Mouse (Mus musculus): ENCODE measurements around the gene Soat2.

Soat2 gene

DNA sequence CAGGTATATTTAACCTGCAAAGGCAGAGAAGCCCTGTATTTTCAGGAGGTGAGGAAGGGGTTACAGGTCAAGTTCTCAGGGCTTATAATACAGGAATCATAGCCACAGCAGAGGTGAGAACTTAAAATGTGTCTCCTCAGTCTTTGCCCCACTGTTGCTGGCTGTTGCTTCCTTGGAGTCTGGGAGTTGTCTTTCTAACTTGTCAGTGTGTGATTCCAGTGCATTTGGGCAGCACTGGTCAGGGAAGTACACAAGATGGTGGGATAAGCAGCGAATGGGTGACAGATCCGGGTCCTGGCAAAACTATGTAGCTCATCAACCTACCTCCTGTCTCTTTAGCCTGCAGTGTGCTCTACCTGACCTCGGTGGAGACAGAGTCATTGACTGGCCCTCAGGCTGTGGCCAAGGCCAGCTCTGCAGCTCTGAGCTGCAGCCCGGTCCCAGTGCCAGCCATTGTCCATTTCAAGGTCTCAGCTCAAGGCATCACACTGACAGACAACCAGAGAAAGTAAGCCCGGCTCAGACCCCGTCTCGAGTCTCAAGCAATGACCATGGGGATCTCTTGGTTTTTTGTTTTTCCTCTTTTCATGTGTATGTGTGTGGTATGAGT, 35.6 kb upstream of the Soat2 start:
- no peak for DNase-seq (ENCODE audit: low spot score)

DNA sequence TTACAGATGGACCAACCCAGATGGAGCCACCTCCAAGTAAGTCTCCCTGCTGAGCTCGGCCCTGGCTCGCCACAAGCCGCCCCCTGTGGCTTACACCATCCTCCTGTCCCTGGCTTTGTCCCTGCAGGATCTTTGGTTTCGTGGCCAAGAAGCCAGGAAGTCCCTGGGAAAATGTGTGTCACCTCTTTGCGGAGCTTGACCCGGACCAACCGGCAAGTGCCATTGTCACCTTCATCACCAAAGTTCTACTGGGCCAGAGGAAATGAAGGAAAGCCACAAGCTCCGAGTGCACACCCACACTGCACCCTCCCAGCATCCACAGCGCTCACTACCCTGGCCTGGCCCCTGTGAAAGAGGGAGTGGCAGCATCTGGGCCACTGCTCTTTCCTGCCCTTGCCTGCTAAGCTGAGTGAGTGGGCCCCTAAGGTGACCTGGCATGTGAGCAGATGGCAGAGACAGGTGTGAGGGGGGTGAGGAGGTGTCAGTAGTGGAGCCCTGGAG, 34.5 kb upstream of the Soat2 start:
- DNase-seq (ENCODE audit: low spot score), result no peak

DNA sequence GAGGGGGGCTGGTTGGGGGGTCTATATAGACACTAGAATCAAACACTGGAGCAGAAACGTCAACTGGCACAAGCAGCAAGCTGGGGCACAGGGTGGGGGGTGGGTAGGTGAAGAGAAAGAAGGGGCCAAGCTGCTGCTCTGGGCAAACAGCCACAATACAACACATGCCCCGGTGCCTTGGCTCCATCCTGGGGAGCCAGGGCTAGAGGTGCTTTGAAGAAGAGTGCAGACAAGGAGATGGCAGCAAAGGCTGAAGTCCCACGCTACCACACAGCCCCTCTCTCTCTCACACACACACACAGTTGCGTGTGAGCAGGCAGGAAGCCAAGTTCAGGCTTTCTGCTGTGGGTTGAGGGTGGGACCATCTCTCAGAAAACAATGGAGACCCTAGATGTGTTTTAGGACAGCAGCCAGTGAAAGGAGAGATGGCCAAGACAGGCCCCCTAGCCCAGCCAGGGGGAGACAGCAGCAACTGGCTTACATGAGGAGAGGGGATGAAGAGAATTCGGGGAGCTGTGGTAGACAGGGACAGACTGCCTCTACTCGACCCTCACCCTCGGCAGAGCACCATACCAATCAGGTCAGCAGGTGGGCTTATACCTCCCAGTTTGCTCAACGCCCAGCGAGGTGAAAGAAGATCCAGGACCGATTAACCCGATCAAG, 33.4 kb upstream of the Soat2 start:
- DNase-seq (ENCODE audit: low spot score), result no peak

DNA sequence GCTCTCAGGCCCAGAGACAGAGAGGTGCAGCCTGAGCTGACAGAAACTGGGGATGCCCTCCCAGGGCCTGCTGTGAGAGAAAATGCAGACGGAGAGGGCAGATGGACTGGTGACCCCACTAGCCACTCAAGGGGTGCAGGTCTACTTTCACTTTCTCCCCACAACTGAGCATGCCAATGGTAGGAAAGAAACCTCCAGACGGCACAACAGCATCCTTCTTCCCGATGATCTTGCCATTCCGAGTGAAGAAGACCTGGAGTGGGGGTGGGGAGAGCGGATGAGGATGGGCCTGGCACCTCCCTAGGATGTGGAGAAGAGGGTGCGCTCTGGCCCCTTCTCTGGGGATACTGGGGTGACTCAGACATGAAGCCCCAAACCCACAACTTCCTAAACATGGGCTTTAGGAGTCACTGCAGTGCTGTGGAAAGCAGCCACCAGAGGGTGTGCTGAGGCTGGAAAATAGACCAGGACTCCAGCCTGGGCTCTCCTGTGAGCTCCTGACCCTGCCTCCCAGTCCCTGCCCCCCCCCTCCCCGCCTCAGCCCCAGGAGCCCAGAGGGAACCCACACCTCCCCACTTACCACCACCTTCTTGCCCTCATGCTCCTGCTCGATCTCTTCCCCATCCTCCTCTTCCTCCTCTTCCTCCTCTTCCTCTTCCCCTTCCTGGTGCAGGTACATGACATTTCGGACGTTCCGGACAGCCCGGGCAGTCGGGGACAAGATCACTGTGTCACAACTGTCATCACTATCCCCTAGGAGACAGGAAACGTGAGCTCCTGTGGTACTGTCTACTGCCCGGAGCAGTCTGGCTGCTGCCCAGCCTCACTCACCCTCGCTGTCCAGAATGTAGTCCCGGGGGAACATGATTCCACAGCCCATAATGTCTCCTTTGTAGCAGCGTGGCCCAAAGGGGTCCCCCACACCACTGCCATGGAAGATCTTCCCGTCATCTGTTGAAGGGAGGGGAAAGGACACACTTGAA, 32.6 kb upstream of the Soat2 start:
- peak; percentile 9 for DNase-seq (ENCODE audit: low spot score)

DNA sequence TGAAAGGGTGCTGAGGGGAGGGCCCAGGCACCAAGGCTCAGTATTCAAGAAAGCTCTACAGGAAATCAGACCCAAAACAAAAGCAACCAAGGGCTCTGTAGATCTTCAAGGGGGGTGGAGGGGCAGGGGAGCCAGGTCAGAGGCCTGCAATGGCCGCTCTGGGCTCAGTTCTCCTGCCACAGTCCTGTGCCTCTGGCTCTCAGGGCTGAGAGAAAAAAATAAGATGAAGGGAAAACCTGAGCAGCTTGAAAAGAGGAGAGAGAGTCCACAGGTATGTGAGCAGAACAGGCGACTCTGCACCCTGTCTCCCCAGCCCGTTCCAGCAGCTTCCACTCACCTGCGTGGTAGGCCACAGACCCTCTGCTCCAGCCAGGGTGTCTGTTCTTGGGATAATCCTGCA, 31.7 kb upstream of the Soat2 start:
- DNase-seq (ENCODE audit: low spot score), result no peak

DNA sequence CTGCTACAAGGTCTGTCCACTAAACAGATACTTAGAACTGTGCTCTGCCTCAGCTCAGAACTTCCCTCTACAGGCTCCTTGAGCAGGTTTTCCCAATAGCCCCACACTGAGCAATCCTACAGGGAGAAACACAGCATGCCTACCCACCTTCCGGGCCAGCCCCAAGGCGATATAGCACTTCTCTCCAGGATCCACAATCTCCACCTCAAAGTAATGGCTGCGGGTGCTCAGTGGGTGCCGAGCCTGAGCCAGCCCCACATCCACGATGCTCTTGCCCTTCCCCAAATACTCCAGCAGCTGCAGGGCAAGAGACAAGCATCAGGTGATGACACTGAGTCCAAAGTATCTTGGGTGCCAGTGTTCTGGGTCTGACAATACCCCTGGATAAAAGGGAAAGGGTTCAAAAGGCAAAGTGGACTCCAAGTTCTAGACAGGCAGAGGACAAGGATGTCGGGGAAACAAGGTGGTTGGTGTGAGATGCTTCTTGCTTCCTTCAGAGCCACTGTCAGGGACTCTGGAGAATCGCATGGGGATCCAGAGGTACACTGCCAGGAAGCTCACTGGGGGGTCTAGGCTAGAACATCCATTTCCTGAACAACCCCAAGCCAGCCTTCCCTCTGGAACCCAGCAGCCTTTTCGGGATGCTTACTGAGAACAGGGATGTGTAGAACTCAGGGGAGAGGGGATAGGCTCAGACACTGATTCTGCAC, 31.1 kb upstream of the Soat2 start:
- no peak for DNase-seq (ENCODE audit: low spot score)

DNA sequence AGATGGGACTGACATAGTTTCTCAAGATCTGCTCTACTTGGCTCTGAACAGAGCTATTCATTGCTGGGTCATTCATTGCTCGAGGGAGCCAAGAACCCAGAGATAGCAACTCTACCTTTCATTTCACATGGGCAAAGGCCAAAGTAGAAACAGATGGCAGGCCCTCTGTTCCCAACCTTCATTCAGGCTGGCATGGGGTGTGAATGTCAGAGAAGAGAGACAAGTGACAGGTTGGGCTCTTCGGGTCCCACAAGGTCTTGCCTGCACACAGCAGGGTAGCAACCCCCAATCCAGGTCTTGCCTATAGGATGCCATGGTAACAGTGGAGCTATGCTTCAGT, 30.5 kb upstream of the Soat2 start:
- no peak for DNase-seq (ENCODE audit: low spot score)

DNA sequence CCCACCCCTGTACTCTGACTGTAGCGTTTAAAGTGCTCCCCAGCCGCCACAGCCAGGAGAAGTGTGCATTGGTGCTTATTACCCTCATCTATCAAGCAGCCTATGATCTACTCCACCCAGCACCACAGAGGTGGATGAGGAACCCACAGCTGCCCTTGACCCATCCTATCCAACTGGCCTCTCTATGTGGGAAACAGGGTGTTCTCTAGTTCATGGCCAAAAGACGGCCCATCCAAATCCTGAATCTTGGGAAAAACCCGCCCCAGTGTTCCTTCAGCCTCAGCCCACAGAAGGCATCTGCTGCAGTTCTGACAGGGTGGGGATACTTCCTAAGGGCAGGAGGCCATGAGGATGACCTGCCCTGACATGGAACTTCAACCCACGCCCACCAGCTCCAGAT, 29.8 kb upstream of the Soat2 start:
- DNase-seq (ENCODE audit: low spot score), result peak; percentile 71

DNA sequence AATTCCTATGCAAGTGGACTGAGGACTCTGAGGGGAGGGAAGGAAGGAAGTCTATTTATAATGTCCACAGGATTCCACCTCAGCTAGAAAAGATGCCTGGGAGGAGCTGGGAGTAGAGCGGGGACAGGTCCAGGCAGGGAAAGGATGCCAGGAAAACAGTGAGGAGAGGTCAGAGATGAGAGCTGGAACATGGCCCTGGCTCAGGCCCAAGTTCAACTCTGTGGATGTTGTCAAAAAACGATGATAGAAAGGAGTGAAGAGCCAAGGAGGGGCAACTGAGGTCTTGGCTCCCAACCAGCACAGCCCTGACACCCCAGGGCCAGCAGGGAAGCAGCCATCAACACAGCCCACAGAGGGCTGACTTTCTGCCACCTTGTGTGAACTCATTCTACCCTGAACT, 24.0 kb upstream of the Soat2 start:
- DNase-seq (ENCODE audit: low spot score), result peak; percentile 74

DNA sequence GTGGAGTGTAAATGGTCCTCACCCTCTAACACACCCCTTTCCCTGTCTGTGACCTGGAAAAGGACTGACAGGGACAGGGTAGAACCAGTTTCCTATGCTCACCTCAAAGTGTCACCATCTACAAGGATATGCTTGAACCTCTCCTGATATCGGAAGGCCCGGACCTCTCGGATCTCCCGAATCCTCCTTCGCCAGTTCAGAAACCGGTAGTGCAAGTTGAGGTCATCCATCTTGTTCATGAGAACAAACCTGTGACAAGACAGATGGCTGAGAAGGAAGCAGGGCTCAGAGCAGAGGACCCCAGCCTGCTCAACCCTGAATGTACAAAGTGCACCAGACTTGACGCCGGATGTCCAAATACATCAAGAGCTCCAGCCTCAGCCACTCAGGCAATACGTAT, 17.0 kb upstream of the Soat2 start:
- DNase-seq (ENCODE audit: low spot score), result no peak

DNA sequence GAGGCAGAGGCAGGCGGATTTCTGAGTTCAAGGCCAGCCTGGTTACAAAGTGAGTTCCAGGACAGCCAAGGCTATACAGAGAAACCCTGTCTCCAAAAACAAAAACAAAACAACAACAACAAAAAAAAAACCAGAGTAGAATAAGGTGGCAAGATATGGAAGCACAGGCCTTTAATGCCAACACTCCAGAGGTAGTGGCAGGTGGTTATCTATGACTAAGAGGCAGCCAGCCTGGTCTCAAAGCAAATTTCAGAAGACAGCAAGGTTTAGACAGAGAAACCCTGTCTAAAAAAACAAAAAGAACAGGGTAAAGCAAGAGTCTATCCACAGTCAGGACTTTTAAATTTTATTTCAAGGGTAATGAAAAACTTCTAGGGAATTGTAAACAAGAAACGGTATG, 15.6 kb upstream of the Soat2 start:
- no peak for DNase-seq (ENCODE audit: low spot score)

DNA sequence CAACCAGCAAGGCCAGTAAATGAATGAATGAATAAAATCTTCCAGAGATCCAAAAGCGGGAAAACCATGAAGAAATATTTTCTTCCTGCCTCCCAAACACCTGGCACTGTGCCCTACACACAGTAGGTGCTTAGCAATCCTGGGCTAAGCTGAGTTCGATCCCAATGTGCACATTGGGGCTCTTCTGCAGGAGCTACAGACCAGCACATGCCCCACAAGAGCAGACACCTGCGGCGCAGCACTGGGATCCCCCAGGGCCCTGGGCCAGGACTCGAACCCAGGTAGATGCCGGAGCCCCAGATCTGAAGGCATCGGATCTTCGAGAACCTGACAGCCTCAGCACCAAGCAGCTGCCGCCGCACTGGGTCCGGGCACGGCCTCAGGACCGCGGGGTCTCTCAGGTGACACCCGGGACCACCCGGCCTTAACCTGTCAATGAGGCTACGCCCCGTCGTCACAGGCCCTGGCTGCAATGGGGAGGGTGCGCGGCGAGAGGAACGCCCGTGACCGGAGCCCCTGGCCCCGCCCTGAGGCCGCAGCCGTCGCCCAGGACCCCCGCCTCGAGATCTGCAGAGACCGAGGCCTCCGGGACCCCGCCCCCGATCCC, 14.7 kb upstream of the Soat2 start:
- DNase-seq (ENCODE audit: low spot score), result no peak

DNA sequence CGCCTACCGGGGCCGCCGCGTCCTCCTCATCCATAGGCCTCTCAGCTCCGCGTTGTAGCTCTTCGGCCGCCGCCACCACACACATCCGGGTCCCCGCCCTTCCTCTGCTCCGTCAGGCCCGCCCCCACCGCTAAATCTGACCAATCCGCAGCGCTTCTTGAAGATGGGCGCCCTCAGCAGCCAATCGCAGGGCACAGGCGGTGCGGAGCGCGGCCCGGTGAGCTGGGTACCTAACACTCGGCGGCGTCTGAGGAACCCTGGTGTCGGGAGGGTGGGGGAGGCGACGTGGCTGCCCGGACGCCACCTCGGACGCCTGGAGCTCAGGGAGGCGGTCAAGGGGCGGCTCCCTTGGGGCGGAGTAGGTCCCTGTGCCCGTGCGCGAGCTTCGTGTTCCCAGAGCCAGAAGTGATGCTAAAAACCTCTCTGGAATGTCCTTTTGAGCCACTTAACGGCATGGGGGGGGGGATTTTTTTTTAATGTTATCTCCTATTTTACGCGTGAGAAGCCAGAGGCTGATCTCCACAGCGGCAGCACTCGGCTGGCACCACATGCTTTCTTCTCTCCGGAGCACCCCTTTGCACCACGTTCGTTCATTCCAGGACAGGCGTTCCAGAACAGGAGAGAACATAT, 14.1 kb upstream of the Soat2 start, which contains the start of gene Spryd3:
Gene Spryd3 (minus strand): TSS at position 106 of the 630 bp plus-strand sequence.
- peak; percentile 96 for DNase-seq (ENCODE audit: low spot score)

DNA sequence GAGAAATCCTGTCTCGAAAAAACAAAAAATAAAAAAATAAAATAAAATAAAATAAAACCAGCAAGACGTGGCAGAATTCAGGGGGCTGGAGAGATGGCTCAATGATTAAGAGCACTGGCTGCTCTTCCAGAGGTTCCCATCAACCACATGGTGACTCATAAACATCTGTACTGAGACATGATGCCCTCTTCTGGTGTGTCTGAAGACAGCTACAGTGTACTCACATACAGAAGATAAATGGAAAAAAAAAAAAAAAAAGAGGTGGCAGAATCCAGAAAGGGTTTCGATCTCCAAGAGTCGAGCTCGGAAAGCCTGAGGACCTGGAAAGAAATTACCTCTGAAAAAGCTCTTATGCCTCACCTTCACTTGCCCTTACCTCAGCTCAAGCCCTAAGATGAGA, 9.2 kb upstream of the Soat2 start:
- DNase-seq (ENCODE audit: low spot score), result no peak

DNA sequence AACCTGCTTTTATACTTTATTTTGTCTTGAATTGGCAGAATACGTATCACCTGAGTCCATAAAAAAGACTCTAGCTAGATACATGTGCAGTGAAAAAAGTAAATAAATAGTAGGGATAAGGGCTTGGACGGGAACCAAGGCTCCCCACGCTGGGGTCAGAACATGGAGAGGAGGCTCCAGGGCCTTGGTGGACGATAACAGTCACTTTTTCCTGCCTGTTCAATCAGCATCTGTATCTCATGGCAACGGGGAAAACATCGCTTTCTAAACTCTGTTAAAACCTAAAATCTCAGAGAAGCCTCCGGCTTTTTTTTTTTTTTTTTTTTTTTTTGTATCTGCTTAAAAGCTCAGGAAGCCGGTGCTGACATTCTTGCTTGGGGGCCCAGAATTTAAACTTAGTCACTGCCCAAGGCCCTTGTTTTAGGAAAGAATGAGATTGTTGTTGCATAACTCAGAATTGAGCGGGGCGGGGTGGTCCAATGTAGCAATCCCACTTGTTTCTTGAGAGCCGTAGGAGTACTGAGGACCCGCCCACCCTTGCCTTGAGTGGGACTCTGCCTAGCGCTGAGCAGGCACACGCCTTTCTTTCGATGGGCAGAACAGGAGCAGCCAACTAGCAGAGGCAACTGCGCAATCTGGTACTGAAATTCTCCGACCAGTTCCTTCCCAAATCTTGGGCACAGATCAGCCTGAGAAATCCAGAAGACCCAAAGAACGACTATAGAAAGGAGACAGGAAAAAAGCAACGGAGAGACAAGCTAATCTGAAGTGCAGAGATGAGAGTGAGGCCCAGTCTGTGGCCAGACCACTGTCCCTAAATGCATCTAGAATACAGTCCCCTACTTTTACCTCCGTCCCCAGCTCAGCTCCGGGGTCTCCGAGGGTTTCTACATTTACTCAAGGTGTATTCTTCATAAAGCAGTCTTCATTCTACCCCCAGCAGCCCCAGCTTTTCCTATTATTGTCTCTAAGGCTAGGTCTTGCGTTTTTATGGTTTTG, 7.1 kb upstream of the Soat2 start:
- DNase-seq (ENCODE audit: low spot score), result peak; percentile 69

DNA sequence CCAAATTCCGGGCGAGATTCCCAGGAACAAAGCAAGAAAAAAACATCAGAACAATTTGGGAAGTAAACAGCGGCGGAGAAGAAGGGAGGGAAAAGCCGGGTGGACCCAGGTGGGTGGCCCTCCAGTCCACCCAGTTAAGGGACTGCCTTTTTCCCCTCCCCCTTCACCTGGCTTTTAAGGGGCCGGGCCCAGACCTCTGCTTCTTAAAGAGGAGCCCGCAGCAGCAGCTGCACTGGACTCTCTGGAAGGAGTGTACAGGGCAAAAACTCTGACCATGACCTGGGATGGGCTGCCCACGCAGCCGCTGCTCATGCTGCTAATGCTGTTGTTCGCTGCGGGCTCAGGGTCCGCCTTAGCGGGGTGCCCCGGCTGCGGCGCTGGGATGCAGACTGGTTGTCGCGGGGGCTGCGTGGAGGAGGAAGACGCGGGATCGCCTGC, 6.0 kb upstream of the Soat2 start, which contains the start of gene Igfbp6:
Gene Igfbp6 (plus strand): TSS at position 89 of the 438 bp plus-strand sequence.
- DNase-seq (ENCODE audit: low spot score), result peak; percentile 56

DNA sequence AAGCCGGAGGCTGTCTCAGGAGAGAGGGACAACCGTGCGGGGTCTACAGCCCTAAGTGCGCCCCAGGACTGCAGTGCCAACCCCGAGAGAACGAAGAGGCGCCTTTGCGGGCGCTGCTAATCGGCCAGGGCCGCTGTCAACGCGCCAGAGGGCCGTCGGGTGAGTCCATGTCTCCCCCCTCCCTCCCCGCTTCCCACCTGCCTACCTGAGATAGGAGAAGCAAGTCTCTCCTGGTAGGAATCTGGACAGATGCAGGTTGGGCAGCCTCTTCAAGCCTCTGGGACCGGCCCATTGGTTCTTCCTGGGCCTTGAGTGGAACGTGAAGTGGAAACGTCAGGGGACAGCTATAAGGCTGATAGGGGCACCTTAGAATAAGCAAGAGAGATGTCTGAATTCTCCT, 5.6 kb upstream of the Soat2 start:
- no peak for DNase-seq (ENCODE audit: low spot score)

DNA sequence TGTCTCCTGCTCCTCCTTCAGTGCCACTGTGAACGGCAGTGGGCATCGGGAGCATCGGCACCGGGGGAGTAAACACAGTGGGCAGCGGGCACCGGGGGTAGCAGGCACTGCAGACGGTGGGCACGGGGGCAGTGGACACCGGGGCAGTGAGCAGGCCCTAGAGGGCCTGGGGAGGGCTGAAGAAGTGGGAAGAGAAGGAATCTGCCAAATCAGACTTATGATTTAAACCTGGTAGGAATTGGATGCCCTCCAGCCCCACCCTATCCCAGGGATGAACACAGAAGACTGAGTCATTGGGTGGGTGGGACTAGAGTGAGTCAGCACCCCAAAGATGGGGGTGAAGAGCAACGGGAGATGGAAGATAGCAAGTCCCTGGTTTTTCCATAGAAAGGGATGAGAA, 5.0 kb upstream of the Soat2 start:
- no peak for DNase-seq (ENCODE audit: low spot score)

DNA sequence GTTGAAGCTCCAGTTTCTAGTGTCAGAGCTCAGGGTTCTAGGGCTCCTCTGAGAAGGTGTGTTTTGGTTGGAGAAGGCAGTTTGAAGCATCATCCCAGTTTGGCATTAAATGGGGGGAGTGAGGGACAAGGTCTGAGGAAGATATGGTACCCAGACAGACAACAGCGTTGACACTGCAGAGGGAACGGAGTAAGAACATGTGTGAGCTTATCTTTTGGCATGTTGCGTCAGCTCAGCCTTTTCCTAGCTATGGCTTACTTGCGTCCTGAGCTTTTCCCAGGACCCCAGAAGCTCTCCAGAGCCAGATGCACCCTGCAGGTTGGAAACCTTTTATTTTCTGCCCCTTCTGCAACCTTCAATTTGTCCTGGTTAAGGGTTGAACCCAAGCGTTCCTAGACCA, 4.2 kb upstream of the Soat2 start:
- DNase-seq (ENCODE audit: low spot score), result no peak

DNA sequence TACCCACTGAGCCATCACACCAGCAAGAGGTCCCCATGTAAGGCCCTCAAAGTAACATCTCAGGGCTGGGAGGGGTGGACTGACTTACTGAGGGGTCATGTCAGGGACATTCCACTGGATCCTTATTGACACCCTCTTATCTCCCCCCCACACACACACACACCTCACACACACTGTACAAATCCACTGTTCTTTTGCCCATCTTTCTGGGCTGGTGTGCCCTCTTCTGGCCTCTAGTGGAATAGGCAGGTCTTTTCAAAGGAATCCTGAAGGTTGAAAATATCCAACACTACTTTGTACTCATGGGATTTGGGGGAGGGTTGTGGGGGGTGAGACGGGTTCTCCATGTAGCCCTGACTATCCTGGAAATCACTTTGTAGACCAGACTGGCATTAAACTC, 3.4 kb upstream of the Soat2 start:
- DNase-seq (ENCODE audit: low spot score), result no peak
